Mouse (Mus musculus): ENCODE measurements around the gene Pygb. TPM values are rescaled to one million over a fixed set of nuclear protein-coding genes. Genes with fewer than 3 reads are reported as not detected.

The Pygb gene
- polyA plus RNA-seq, 1 experiment from 2014 or later = 39.4 TPM

GRCm38 (mm10) chr2:150855186-150855585 lies 68.7 kb downstream of the Pygb start:
- DNase-seq (ENCODE audit: low spot score) (no peak), ATAC-seq (ENCODE audit: insufficient number of reproducible peaks, low FRiP score, low TSS enrichment, low read depth) (peak; percentile 38; the same call in 1 of the 2 replicates)
- Histone ChIP-seq H3K4me3 (ENCODE audit: low read depth, low read length) (no peak overlapping the region), H3K4me1 (ENCODE audit: control insufficient read depth, insufficient read depth, low read length) (no peaks in the 10 kb centered on the region), H3K27me3 (ENCODE audit: control insufficient read depth, insufficient read depth, low read length) (no peaks in the 10 kb centered on the region), H3K4me2 (ENCODE audit: low read depth, severe bottlenecking) (no peak overlapping the region), H3K27ac (replicated peaks; ENCODE audit: low read depth, low read length) (no peak overlapping the region), H3K9ac (ENCODE audit: low read length) (no peak overlapping the region), H3K9me3 (ENCODE audit: control insufficient read depth, low read length) (no peaks in the 10 kb centered on the region), H3K36me3 (ENCODE audit: control insufficient read depth, insufficient read depth, low read length) (no peaks in the 10 kb centered on the region)

- no peak overlapping the region for H3K27ac ChIP-seq (replicated peaks; ENCODE audit: low read depth, low read length)
- H3K4me3 ChIP-seq (ENCODE audit: low read depth, low read length) = no peak overlapping the region
- H3K9me3 ChIP-seq (ENCODE audit: control insufficient read depth, low read length) = no peaks in the 10 kb centered on the region
- no peaks in the 10 kb centered on the region for H3K4me1 ChIP-seq (ENCODE audit: control insufficient read depth, insufficient read depth, low read length)
- no peaks in the 10 kb centered on the region for H3K27me3 ChIP-seq (ENCODE audit: control insufficient read depth, insufficient read depth, low read length)
- no peak overlapping the region for H3K9ac ChIP-seq (ENCODE audit: low read length)
- ATAC-seq (ENCODE audit: insufficient number of reproducible peaks, low FRiP score, low TSS enrichment, low read depth) = no peak
- no peak overlapping the region for H3K4me2 ChIP-seq (ENCODE audit: low read depth, severe bottlenecking)
- no peaks in the 10 kb centered on the region for H3K36me3 ChIP-seq (ENCODE audit: control insufficient read depth, insufficient read depth, low read length)
- WGBS = 85% methylated on average over 9 of the region's 9 CpGs
- DNase-seq (ENCODE audit: low spot score) = no peak
These were observed 72.4 kb downstream of the Pygb start for GRCm38 (mm10) chr2:150858724-150859487.

- ATAC-seq (ENCODE audit: insufficient number of reproducible peaks, low FRiP score, low TSS enrichment, low read depth) (no peak), DNase-seq (ENCODE audit: low spot score) (no peak)
- Histone ChIP-seq H3K27me3 (ENCODE audit: control insufficient read depth, insufficient read depth, low read length) (no peaks in the 10 kb centered on the region), H3K9ac (ENCODE audit: low read length) (no peak overlapping the region), H3K4me1 (ENCODE audit: control insufficient read depth, insufficient read depth, low read length) (no peaks in the 10 kb centered on the region), H3K9me3 (ENCODE audit: control insufficient read depth, low read length) (no peaks in the 10 kb centered on the region), H3K4me3 (ENCODE audit: low read depth, low read length) (no peak overlapping the region), H3K27ac (replicated peaks; ENCODE audit: low read depth, low read length) (no peak overlapping the region), H3K36me3 (ENCODE audit: control insufficient read depth, insufficient read depth, low read length) (no peaks in the 10 kb centered on the region), H3K4me2 (ENCODE audit: low read depth, severe bottlenecking) (no peak overlapping the region)
- 82% methylated on average over 11 of the region's 11 CpGs for WGBS
These were observed 73.4 kb downstream of the Pygb start for GRCm38 (mm10) chr2:150859709-150860470.

- WGBS = 93% methylated on average over 2 of the region's 2 CpGs
- ATAC-seq (ENCODE audit: insufficient number of reproducible peaks, low FRiP score, low TSS enrichment, low read depth) (no peak), DNase-seq (ENCODE audit: low spot score) (no peak)
These were observed 74.6 kb downstream of the Pygb start for GRCm38 (mm10) chr2:150861128-150861527.

GRCm38 (mm10) chr2:150867021-150867420 lies 80.5 kb downstream of the Pygb start:
- Histone ChIP-seq H3K27me3 (ENCODE audit: control insufficient read depth, insufficient read depth, low read length) (no peaks in the 10 kb centered on the region), H3K4me1 (ENCODE audit: control insufficient read depth, insufficient read depth, low read length) (no peaks in the 10 kb centered on the region), H3K9ac (ENCODE audit: low read length) (no peak overlapping the region), H3K27ac (replicated peaks; ENCODE audit: low read depth, low read length) (no peak overlapping the region), H3K4me3 (ENCODE audit: low read depth, low read length) (no peak overlapping the region), H3K36me3 (ENCODE audit: control insufficient read depth, insufficient read depth, low read length) (no peaks in the 10 kb centered on the region), H3K4me2 (ENCODE audit: low read depth, severe bottlenecking) (no peak overlapping the region), H3K9me3 (ENCODE audit: control insufficient read depth, low read length) (no peaks in the 10 kb centered on the region)
- WGBS = 97% methylated on average over 2 of the region's 2 CpGs
- ATAC-seq (ENCODE audit: insufficient number of reproducible peaks, low FRiP score, low TSS enrichment, low read depth) = no peak
- DNase-seq (ENCODE audit: low spot score) = no peak

More at GRCm38 (mm10) chr2:150861128-150861527, 74.6 kb downstream of the Pygb start:
- Histone ChIP-seq H3K4me3 (ENCODE audit: low read depth, low read length) (no peak overlapping the region), H3K27me3 (ENCODE audit: control insufficient read depth, insufficient read depth, low read length) (no peaks in the 10 kb centered on the region), H3K4me1 (ENCODE audit: control insufficient read depth, insufficient read depth, low read length) (no peaks in the 10 kb centered on the region), H3K9ac (ENCODE audit: low read length) (no peak overlapping the region), H3K36me3 (ENCODE audit: control insufficient read depth, insufficient read depth, low read length) (no peaks in the 10 kb centered on the region), H3K4me2 (ENCODE audit: low read depth, severe bottlenecking) (no peak overlapping the region), H3K27ac (replicated peaks; ENCODE audit: low read depth, low read length) (no peak overlapping the region), H3K9me3 (ENCODE audit: control insufficient read depth, low read length) (no peaks in the 10 kb centered on the region)

GRCm38 (mm10) chr2:150869446-150869845 lies 82.9 kb downstream of the Pygb start:
- WGBS = 100% methylated on average over 1 of the region's 1 CpGs
- no peak overlapping the region for H3K4me2 ChIP-seq (ENCODE audit: low read depth, severe bottlenecking)
- no peaks in the 10 kb centered on the region for H3K36me3 ChIP-seq (ENCODE audit: control insufficient read depth, insufficient read depth, low read length)
- H3K4me3 ChIP-seq (ENCODE audit: low read depth, low read length) = no peak overlapping the region
- no peak for DNase-seq (ENCODE audit: low spot score)
- no peaks in the 10 kb centered on the region for H3K4me1 ChIP-seq (ENCODE audit: control insufficient read depth, insufficient read depth, low read length)
- H3K27me3 ChIP-seq (ENCODE audit: control insufficient read depth, insufficient read depth, low read length) = no peaks in the 10 kb centered on the region
- no peak for ATAC-seq (ENCODE audit: insufficient number of reproducible peaks, low FRiP score, low TSS enrichment, low read depth)
- H3K9me3 ChIP-seq (ENCODE audit: control insufficient read depth, low read length) = no peaks in the 10 kb centered on the region
- H3K9ac ChIP-seq (ENCODE audit: low read length) = no peak overlapping the region
- H3K27ac ChIP-seq (replicated peaks; ENCODE audit: low read depth, low read length) = no peak overlapping the region

GRCm38 (mm10) chr2:150874508-150874907 lies 88.0 kb downstream of the Pygb start:
- H3K4me3 ChIP-seq (ENCODE audit: low read depth, low read length) = no peak overlapping the region
- no peaks in the 10 kb centered on the region for H3K4me1 ChIP-seq (ENCODE audit: control insufficient read depth, insufficient read depth, low read length)
- H3K9ac ChIP-seq (ENCODE audit: low read length) = no peak overlapping the region
- H3K36me3 ChIP-seq (ENCODE audit: control insufficient read depth, insufficient read depth, low read length) = no peaks in the 10 kb centered on the region
- ATAC-seq (ENCODE audit: insufficient number of reproducible peaks, low FRiP score, low TSS enrichment, low read depth) (no peak), DNase-seq (ENCODE audit: low spot score) (no peak)
- no peak overlapping the region for H3K27ac ChIP-seq (replicated peaks; ENCODE audit: low read depth, low read length)
- H3K4me2 ChIP-seq (ENCODE audit: low read depth, severe bottlenecking) = no peak overlapping the region
- WGBS = 93% methylated on average over 1 of the region's 1 CpGs
- no peaks in the 10 kb centered on the region for H3K27me3 ChIP-seq (ENCODE audit: control insufficient read depth, insufficient read depth, low read length)
- H3K9me3 ChIP-seq (ENCODE audit: control insufficient read depth, low read length) = no peaks in the 10 kb centered on the region

GRCm38 (mm10) chr2:150875226-150875625 lies 88.7 kb downstream of the Pygb start:
- WGBS = 96% methylated on average over 1 of the region's 1 CpGs
- Histone ChIP-seq H3K9ac (ENCODE audit: low read length) (no peak overlapping the region), H3K36me3 (ENCODE audit: control insufficient read depth, insufficient read depth, low read length) (no peaks in the 10 kb centered on the region), H3K9me3 (ENCODE audit: control insufficient read depth, low read length) (no peaks in the 10 kb centered on the region), H3K27me3 (ENCODE audit: control insufficient read depth, insufficient read depth, low read length) (no peaks in the 10 kb centered on the region), H3K4me3 (ENCODE audit: low read depth, low read length) (no peak overlapping the region), H3K27ac (replicated peaks; ENCODE audit: low read depth, low read length) (no peak overlapping the region), H3K4me1 (ENCODE audit: control insufficient read depth, insufficient read depth, low read length) (no peaks in the 10 kb centered on the region), H3K4me2 (ENCODE audit: low read depth, severe bottlenecking) (no peak overlapping the region)
- ATAC-seq (ENCODE audit: insufficient number of reproducible peaks, low FRiP score, low TSS enrichment, low read depth) (no peak), DNase-seq (ENCODE audit: low spot score) (no peak)

Measured in limb, embryonic 11.5 days (tissue).